Mouse (Mus musculus) heart, postnatal 0 days (tissue): Measurements from ENCODE around the gene Cachd1. TPM values are rescaled to one million over a fixed set of nuclear protein-coding genes. Genes with fewer than 3 reads are reported as not detected.
A peak's percentile ranks its signal among the peaks of the same experiment; 100 is the strongest.

ENCODE experiments used
- ATAC-seq: fragments of 200-750 bp; cut with Nextera tagmentation; 2 replicates; pipeline ENCODE4 v1.8.0; 2017; ENCODE audit warnings: low read depth, moderate number of reproducible peaks, moderate library complexity; ENCODE audit not compliant: insufficient read depth
- DNase-seq: peaks from one replicate; pipeline ENCODE4 v3.0.0-alpha.2; 2016; ENCODE audit warnings: low spot score
- H3K27ac ChIP-seq: fragments of 300-500 bp; sonication (generic); 2 replicates; pipeline ENCODE4 v1.5.1; 2014; ENCODE audit warnings: low read depth, mild to moderate bottlenecking
- H3K27me3 ChIP-seq: fragments of 300-500 bp; sonication (generic); 2 replicates; pipeline ENCODE4 v1.6.1; 2014; ENCODE audit warnings: low read length, mixed read lengths; ENCODE audit not compliant: control insufficient read depth, insufficient read depth
- H3K36me3 ChIP-seq: fragments of 300-500 bp; sonication (generic); replicated peaks from 2 replicates; pipeline ENCODE4 v1.6.1; 2014; ENCODE audit warnings: low read length, mixed read lengths; ENCODE audit not compliant: control insufficient read depth, insufficient read depth
- H3K4me1 ChIP-seq: fragments of 300-500 bp; sonication (generic); 2 replicates; pipeline ENCODE4 v1.6.1; 2014; ENCODE audit warnings: antibody characterized with exemption; ENCODE audit not compliant: control insufficient read depth, insufficient read depth
- H3K4me2 ChIP-seq: fragments of 300-500 bp; sonication (generic); 2 replicates; pipeline ENCODE4 v1.6.1; 2014; ENCODE audit warnings: low read depth, mild to moderate bottlenecking, low read length, moderate library complexity
- H3K4me3 ChIP-seq: fragments of 300-500 bp; sonication (generic); 2 replicates; pipeline ENCODE4 v1.5.1; 2014; ENCODE audit warnings: low read depth, low read length
- H3K9ac ChIP-seq: fragments of 300-500 bp; sonication (generic); replicated peaks from 2 replicates; pipeline ENCODE4 v1.6.1; 2014; ENCODE audit warnings: low read depth, low read length, mixed read lengths
- H3K9me3 ChIP-seq: fragments of 300-500 bp; sonication (generic); replicated peaks from 2 replicates; pipeline ENCODE4 v1.6.1; 2016; ENCODE audit warnings: low read length; ENCODE audit not compliant: control insufficient read depth
- CTCF ChIP-seq: IDR thresholded peaks from 2 replicates; pipeline ENCODE4 v1.5.1; 2016; ENCODE audit warnings: antibody characterized with exemption, control low read depth, low read depth
- EP300 ChIP-seq: IDR thresholded peaks from 2 replicates; pipeline ENCODE4 v1.6.1; 2016; ENCODE audit warnings: antibody characterized with exemption, low read depth
- WGBS: fragments of 180-500 bp; shearing (Covaris S2); extraction: QIAGEN DNeasy Blood & Tissue Kit; methylation state at CpG from one replicate; pipeline ENCODE4 v1.1.7; 2014; 5-methylcytosine and 5-hydroxymethylcytosine counted together
- polyA plus RNA-seq: library from polyadenylated mRNA; unstranded; fragments of >200 nt; fragmentation: Nextera tagmentation; extraction: Ambion mirVana; gene quantifications from 2 replicates; pipeline ENCODE4 v1.2.1, GENCODE M21; 2015
- total RNA-seq: library from RNA; depleted of rRNA; stranded (reverse); fragments of >200 nt; gene quantifications from 2 replicates; pipeline ENCODE4 v1.2.3, GENCODE M21; 2014; ENCODE audit warnings: low replicate concordance

Gene Cachd1
- total and polyA plus RNA-seq, 2 experiments from 2014 or later: 3.1 to 11.3 TPM

GRCm38 (mm10) chr4:100893739-100894138, 117.3 kb downstream of the Cachd1 start:
- Histone ChIP-seq H3K4me2 (no peak overlapping the region), H3K4me1 (peaks cover 17% of the 10 kb centered on the region; the same call in 1 of the 2 replicates), H3K36me3 (peaks cover 9% of the 10 kb centered on the region; the same call in 1 of the 2 replicates), H3K4me3 (no peak overlapping the region), H3K27me3 (no peaks in the 10 kb centered on the region), H3K9me3 (no peaks in the 10 kb centered on the region), H3K9ac (no peak overlapping the region), H3K27ac (0 out of 2 replicates have a peak overlapping the region, but pooled peaks have one; percentile 11)
- ATAC-seq (peak; percentile 47), DNase-seq (no peak)
- TF ChIP-seq EP300: no peak
- TF ChIP-seq CTCF: no peak

GRCm38 (mm10) chr4:100894142-100894541, 117.7 kb downstream of the Cachd1 start:
- H3K9me3 ChIP-seq: no peaks in the 10 kb centered on the region
- TF ChIP-seq CTCF (no peak), EP300 (no peak)
- ATAC-seq: no peak
- H3K4me3 ChIP-seq: no peak overlapping the region
- 30% methylated on average over 2 of the region's 2 CpGs for WGBS
- H3K27me3 ChIP-seq: no peaks in the 10 kb centered on the region
- H3K27ac ChIP-seq: 0 out of 2 replicates have a peak overlapping the region, but pooled peaks have one; percentile 11
- no peak overlapping the region for H3K9ac ChIP-seq
- peaks cover 9% of the 10 kb centered on the region; the same call in 1 of the 2 replicates for H3K36me3 ChIP-seq
- H3K4me1 ChIP-seq: peaks cover 17% of the 10 kb centered on the region; the same call in 1 of the 2 replicates
- no peak for DNase-seq
- no peak overlapping the region for H3K4me2 ChIP-seq

- Histone ChIP-seq H3K4me2 (no peak overlapping the region), H3K27ac (no peak overlapping the region), H3K4me1 (peaks cover 14% of the 10 kb centered on the region; the same call in 1 of the 2 replicates), H3K36me3 (peaks cover 9% of the 10 kb centered on the region; the same call in 1 of the 2 replicates), H3K27me3 (no peaks in the 10 kb centered on the region), H3K9me3 (no peaks in the 10 kb centered on the region), H3K9ac (no peak overlapping the region), H3K4me3 (no peak overlapping the region)
- TF ChIP-seq EP300: no peak
- no peak for TF ChIP-seq CTCF
- ATAC-seq (no peak), DNase-seq (no peak)
- WGBS: 90% methylated on average over 8 of the region's 8 CpGs
These were observed 120.0 kb downstream of the Cachd1 start for GRCm38 (mm10) chr4:100896260-100897010.

GRCm38 (mm10) chr4:100897943-100898342, 121.5 kb downstream of the Cachd1 start:
- ATAC-seq: no peak
- H3K27ac ChIP-seq: no peak overlapping the region

GRCm38 (mm10) chr4:100909694-100910340, 133.3 kb downstream of the Cachd1 start:
- ATAC-seq (0 out of 2 replicates have a peak, but pooled peaks have one; percentile 30), DNase-seq (no peak)
- no peak overlapping the region for H3K9ac ChIP-seq
- no peak overlapping the region for H3K4me3 ChIP-seq
- no peaks in the 10 kb centered on the region for H3K36me3 ChIP-seq
- TF ChIP-seq CTCF (no peak), EP300 (no peak)
- 39% methylated on average over 9 of the region's 9 CpGs for WGBS
- no peak overlapping the region for H3K4me2 ChIP-seq
- no peaks in the 10 kb centered on the region for H3K27me3 ChIP-seq
- H3K27ac ChIP-seq: no peak overlapping the region; the same call in 1 of the 2 replicates
- no peaks in the 10 kb centered on the region for H3K9me3 ChIP-seq
- H3K4me1 ChIP-seq: peaks cover 17% of the 10 kb centered on the region

More at GRCm38 (mm10) chr4:100897943-100898342, 121.5 kb downstream of the Cachd1 start:
- no peak overlapping the region for H3K4me3 ChIP-seq
- peaks cover 14% of the 10 kb centered on the region; the same call in 1 of the 2 replicates for H3K4me1 ChIP-seq
- TF ChIP-seq EP300: no peak
- no peak for TF ChIP-seq CTCF
- H3K9ac ChIP-seq: no peak overlapping the region
- H3K9me3 ChIP-seq: no peaks in the 10 kb centered on the region
- no peak for DNase-seq
- peaks cover 9% of the 10 kb centered on the region; the same call in 1 of the 2 replicates for H3K36me3 ChIP-seq
- H3K4me2 ChIP-seq: no peak overlapping the region
- no peaks in the 10 kb centered on the region for H3K27me3 ChIP-seq
- 96% methylated on average over 3 of the region's 3 CpGs for WGBS
